Mouse (Mus musculus) layer of hippocampus, adult 11-12 months (tissue): Measurements from ENCODE around the gene Dhx38.

Source experiments
- DNase-seq: peaks from one replicate; pipeline ENCODE4 v3.0.0; 2022; ENCODE audit warnings: low spot score

The Dhx38 gene

GRCm38 (mm10) chr8:109544049-109544448, 21.6 kb downstream of the Dhx38 start:
- DNase-seq = no peak

GRCm38 (mm10) chr8:109542748-109543519, 22.7 kb downstream of the Dhx38 start:
- DNase-seq = no peak

DNA sequence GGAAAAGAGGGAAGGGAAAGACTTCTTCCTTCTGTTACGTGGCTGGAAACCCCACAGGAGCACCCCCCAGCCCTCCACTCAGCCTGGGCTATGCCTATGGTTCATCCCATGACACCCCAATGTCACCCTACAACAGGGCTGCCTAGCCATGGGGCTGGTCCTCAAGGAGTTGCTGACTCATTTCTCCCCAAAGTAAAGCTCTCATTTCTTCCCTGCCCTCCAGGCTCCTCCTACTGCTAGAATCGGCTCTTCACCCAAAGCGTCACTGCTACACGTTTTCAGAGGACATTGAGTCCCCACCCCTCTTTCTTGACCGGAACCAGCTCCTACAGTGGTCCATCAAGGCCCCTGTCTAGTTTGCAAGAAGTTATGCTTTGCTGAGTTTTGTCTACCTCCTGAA, 23.5 kb downstream of the Dhx38 start:
- no peak for DNase-seq

DNA sequence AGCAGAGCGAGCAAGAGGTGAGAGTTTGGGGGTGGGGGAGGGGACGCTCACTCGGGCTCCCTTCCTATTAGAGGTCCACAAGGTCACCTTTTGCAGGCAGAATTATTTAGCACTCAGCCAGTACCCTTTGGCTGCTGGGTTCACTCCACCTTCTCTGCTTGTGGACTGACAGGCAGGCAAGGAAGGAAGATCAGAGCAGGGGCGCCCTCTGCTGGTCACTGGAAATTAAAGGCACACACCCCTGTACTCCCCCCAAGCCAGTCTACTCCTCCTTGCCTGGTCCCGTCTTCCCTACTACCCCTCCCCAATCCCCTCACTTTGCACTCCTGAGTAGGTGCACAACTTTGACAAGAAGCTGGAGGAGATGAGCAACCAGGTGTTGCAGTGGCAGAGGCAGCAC, 29.0 kb downstream of the Dhx38 start:
- peak; percentile 85 for DNase-seq

DNA sequence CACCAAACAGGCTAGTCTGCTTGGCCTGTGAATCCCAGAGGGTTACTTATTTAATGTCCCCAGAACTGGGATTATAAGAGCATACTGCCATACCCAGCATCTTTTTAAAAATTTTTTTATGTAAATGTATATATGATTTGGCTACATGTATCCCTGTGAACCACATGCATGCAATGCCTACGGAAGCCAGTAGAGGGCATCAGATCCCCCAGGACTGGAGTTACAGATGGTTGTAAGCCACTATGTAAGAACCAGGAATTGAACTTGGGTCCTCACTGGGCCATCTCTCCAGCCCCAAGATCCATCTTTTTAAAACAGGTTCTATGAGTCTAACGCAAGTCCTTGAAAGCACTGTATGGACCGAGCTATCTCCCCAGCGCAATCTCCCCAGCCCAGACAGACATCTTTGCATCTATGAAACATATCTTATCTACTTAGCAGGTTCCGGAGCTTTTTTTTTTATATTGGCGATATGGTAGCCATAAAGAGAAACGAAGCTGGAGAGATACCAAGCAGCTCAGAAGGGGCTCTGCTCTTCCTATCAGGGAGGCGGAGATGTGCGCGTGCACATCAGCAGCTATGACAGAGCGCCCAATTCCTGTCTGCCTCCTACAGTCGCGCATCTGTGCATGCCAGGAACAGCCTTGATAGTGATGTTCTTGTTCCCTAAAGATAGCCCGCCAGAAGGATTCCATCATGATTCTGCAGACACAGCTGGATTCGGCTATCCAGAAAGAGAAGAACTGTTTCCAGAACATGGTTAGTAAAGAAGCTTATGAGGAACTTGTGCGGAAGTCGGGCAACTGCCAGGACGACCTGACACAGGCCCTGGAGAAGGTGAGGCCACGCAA, 30.3 kb downstream of the Dhx38 start:
- DNase-seq = peak; percentile 45

- no peak for DNase-seq
Measured at GRCm38 (mm10) chr8:109524008-109524407, 41.7 kb downstream of the Dhx38 start.

GRCm38 (mm10) chr8:109505560-109505959, 60.1 kb downstream of the Dhx38 start:
- no peak for DNase-seq

DNA sequence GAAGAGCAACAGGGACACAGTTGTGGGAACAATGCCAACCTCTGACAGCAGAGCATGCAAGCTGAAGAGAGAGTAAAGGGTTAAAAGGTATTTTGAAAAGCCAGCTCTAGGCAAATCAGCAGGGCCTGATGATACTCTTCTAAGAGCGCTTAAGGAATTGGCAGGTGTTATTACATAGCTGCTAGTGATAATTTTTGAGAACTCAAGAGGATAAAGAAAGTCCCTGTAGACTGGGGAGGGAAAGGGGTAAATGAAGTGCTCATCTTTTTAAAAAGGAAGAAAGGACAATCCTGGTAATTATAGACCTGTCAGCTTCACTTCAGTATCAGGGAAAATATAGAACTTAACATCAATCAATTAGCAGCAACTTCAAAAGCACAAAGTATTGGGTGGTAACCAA, 62.1 kb downstream of the Dhx38 start:
- DNase-seq = no peak

GRCm38 (mm10) chr8:109499009-109499717, 66.5 kb downstream of the Dhx38 start:
- DNase-seq = no peak
